Mouse (Mus musculus) adrenal gland, postnatal 36 days (tissue): ENCODE data around the gene 2410131K14Rik. TPM values are rescaled to one million over a fixed set of nuclear protein-coding genes. Genes with fewer than 3 reads are reported as not detected.

Source experiments
- DNase-seq, 2 experiments: peaks; one replicate each; pipeline ENCODE4 v3.0.0; 2021; ENCODE audit warnings: mixed read lengths in 1 of 2
- total RNA-seq, 2 experiments: library from RNA; stranded (reverse); gene quantifications; 2 replicates each; pipeline ENCODE4 v1.2.3; 2021

2410131K14Rik gene
- total RNA-seq, 2 experiments from 2014 or later: 6.5 to 7.4 TPM

- no peak for DNase-seq
These were observed 65.4 kb downstream of the 2410131K14Rik start for GRCm38 (mm10) chr5:118310389-118310788.

- no peak for DNase-seq
These were observed 66.2 kb downstream of the 2410131K14Rik start for GRCm38 (mm10) chr5:118311251-118311650.

- no peak for DNase-seq
These were observed 68.7 kb downstream of the 2410131K14Rik start for GRCm38 (mm10) chr5:118313766-118314165.

Other genes starting within 250 kb of the 2410131K14Rik start
- gene Tesc, start 217.5 kb upstream of the 2410131K14Rik start, total RNA-seq: 100 to 1,000 TPM; 112 to 175 TPM
- gene Fbxw8, start 89.8 kb upstream of the 2410131K14Rik start, total RNA-seq: 10 to 100 TPM; 45.1 to 51.4 TPM
- gene Hrk, start 80.6 kb upstream of the 2410131K14Rik start, total RNA-seq: under 1 TPM in 1 of 2 experiments, not detected in 1; 0.07 TPM
- 1 to 10 TPM; 2.2 to 4.0 TPM for gene Rnft2, start 111 bp upstream of the 2410131K14Rik start, total RNA-seq